Mouse (Mus musculus): Measurements from ENCODE around the gene Clba1. TPM values are rescaled to one million over a fixed set of nuclear protein-coding genes. Genes with fewer than 3 reads are reported as not detected.

Gene Clba1
- total and polyA plus RNA-seq, 3 experiments: 15.2 to 21.4 TPM; not detected in 1

DNA sequence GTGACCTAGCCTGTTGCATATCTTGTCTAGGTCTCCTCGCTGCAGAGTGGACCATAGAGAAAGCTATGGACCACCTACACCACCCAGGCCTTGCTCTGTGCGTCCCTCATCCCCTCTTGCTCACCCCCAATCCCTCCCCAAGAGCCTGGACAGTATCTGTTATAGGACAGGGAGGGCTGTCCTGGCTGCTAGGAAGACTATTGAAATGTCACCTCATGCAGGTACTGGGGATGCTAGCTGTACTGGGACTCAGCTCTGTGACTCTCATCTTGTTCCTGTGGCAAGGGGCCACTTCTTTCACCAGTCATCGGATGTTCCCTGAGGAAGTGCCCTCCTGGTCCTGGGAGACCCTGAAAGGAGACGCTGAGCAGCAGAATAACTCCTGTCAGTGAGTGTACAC is 45.6 kb upstream of the Clba1 start:
- Histone ChIP-seq H3K9ac (ENCODE audit: control insufficient read depth, low read depth, low read length, poor library complexity, severe bottlenecking) (no peak overlapping the region), H3K4me1 (ENCODE audit: control insufficient read depth in 1 of 2, insufficient read depth in 2 of 2, low read length in 2 of 2) (peaks cover 9 to 18% of the 10 kb centered on the region in 2 experiments; a peak in 3 of 4 replicates), H3K9me3 (replicated peaks; ENCODE audit: insufficient read depth, low read length) (no peaks in the 10 kb centered on the region), H3K27me3 (ENCODE audit: control insufficient read depth in 1 of 2, insufficient read depth in 2 of 2, low read length in 2 of 2) (no peaks in the 10 kb centered on the region), H3K4me3 (ENCODE audit: control insufficient read depth in 1 of 2, insufficient read depth in 1 of 2, low read depth in 2 of 2, low read length in 2 of 2) (no peak overlapping the region), H3K79me2 (ENCODE audit: control insufficient read depth, insufficient read depth, low read length, poor library complexity) (no peaks in the 10 kb centered on the region), H3K27ac (ENCODE audit: control insufficient read depth, low read depth, low read length) (no peak overlapping the region), H3K36me3 (ENCODE audit: control insufficient read depth in 1 of 2, insufficient read depth in 2 of 2, low read length in 2 of 2) (peaks cover 0 to 12% of the 10 kb centered on the region in 2 experiments; a peak in 2 of 4 replicates)
- TF ChIP-seq SMC3 (IDR thresholded peaks at IDR 0.05; ENCODE audit: low read depth, low read length) (no peak), CTCF (IDR thresholded peaks at IDR 0.05 in 2 of 3, conservative IDR thresholded peaks at IDR 0.05 in 1 of 3; ENCODE audit: control insufficient read depth in 1 of 3, insufficient read depth in 1 of 3, low read depth in 2 of 3, low read length in 3 of 3, poor library complexity in 1 of 3, severe bottlenecking in 1 of 3) (no peak), EP300 (IDR thresholded peaks at IDR 0.05; ENCODE audit: low read depth in 1 of 2, low read length in 2 of 2) (no peak), POLR2AphosphoS5 (IDR thresholded peaks at IDR 0.05; ENCODE audit: borderline replicate concordance, low read depth, low read length) (no peak), RCOR1 (IDR thresholded peaks at IDR 0.05; ENCODE audit: low read depth, low read length) (no peak), MYB (IDR thresholded peaks at IDR 0.05; ENCODE audit: low read depth, low read length) (no peak), CHD2 (IDR thresholded peaks at IDR 0.05; ENCODE audit: low read length) (no peak), RAD21 (IDR thresholded peaks at IDR 0.05; ENCODE audit: low read depth, low read length) (no peak), ZMIZ1 (IDR thresholded peaks at IDR 0.05; ENCODE audit: low read depth, low read length) (no peak), BHLHE40 (IDR thresholded peaks at IDR 0.05; ENCODE audit: borderline replicate concordance, low read depth, low read length) (no peak), ELF1 (IDR thresholded peaks at IDR 0.05; ENCODE audit: low read depth, low read length) (no peak), GATA1 (IDR thresholded peaks at IDR 0.05; ENCODE audit: low read depth, low read length) (no peak), POLR2A (IDR thresholded peaks at IDR 0.05; ENCODE audit: control insufficient read depth in 1 of 2, insufficient read depth in 1 of 2, low read depth in 1 of 2, low read length in 2 of 2, poor library complexity in 1 of 2) (no peak), HCFC1 (IDR thresholded peaks at IDR 0.05; ENCODE audit: low read depth, low read length) (no peak)
- no peak for DNase-seq (ENCODE audit: low read depth, low spot score)

DNA sequence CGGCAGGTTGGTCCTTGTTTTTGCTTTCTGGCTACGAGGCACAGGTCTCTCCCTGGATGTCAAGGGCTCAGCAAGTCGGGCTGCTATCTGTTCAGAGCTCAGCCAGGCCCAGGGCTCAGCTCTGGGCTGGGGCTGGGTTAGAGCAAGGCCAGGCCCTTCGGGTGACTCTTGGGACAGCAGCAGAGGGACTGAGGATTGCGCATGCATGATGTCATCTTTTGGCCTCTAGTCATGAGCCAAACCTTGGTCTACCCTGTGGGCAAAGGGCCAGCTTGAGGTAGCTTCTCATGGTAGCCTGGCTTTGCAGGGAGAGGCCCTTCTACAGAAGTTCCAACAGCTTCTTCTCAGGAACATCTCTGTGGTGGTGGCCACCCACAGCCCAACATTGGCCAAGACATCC is 44.6 kb upstream of the Clba1 start:
- H3K27me3 ChIP-seq (ENCODE audit: control insufficient read depth in 1 of 2, insufficient read depth in 2 of 2, low read length in 2 of 2): no peaks in the 10 kb centered on the region
- H3K4me3 ChIP-seq (ENCODE audit: control insufficient read depth in 1 of 2, insufficient read depth in 1 of 2, low read depth in 2 of 2, low read length in 2 of 2): no peak overlapping the region
- no peak for DNase-seq (ENCODE audit: low read depth, low spot score)
- H3K9ac ChIP-seq (ENCODE audit: control insufficient read depth, low read depth, low read length, poor library complexity, severe bottlenecking): no peak overlapping the region
- H3K27ac ChIP-seq (ENCODE audit: control insufficient read depth, low read depth, low read length): no peak overlapping the region
- H3K79me2 ChIP-seq (ENCODE audit: control insufficient read depth, insufficient read depth, low read length, poor library complexity): no peaks in the 10 kb centered on the region
- peaks cover 0 to 12% of the 10 kb centered on the region in 2 experiments; a peak in 2 of 4 replicates for H3K36me3 ChIP-seq (ENCODE audit: control insufficient read depth in 1 of 2, insufficient read depth in 2 of 2, low read length in 2 of 2)
- TF ChIP-seq USF1 (IDR thresholded peaks at IDR 0.05; ENCODE audit: low read depth, low read length) (no peak), SIN3A (IDR thresholded peaks at IDR 0.05; ENCODE audit: low read length) (no peak), MXI1 (IDR thresholded peaks at IDR 0.05; ENCODE audit: low read depth, low read length) (no peak), KAT2A (conservative IDR thresholded peaks at IDR 0.05; ENCODE audit: low read depth, low read length) (no peak), GABPA (IDR thresholded peaks at IDR 0.05; ENCODE audit: low read depth, low read length) (no peak), ELF1 (IDR thresholded peaks at IDR 0.05; ENCODE audit: low read depth, low read length) (no peak), ZC3H11A (IDR thresholded peaks at IDR 0.05; ENCODE audit: low read depth, low read length) (no peak), NELFE (IDR thresholded peaks at IDR 0.05; ENCODE audit: low read depth, low read length) (no peak), ZMIZ1 (IDR thresholded peaks at IDR 0.05; ENCODE audit: low read depth, low read length) (no peak), MEF2A (IDR thresholded peaks at IDR 0.05; ENCODE audit: extremely low read depth, insufficient replicate concordance, low read depth, low read length, poor library complexity, severe bottlenecking) (no peak), USF2 (IDR thresholded peaks at IDR 0.05; ENCODE audit: borderline replicate concordance in 1 of 2, insufficient read depth in 1 of 2, low read depth in 1 of 2, low read length in 2 of 2) (no peak), RCOR1 (IDR thresholded peaks at IDR 0.05; ENCODE audit: low read depth, low read length) (no peak), EP300 (IDR thresholded peaks at IDR 0.05; ENCODE audit: low read depth in 1 of 2, low read length in 2 of 2) (no peak)
- H3K4me1 ChIP-seq (ENCODE audit: control insufficient read depth in 1 of 2, insufficient read depth in 2 of 2, low read length in 2 of 2): peaks cover 9 to 18% of the 10 kb centered on the region in 2 experiments; a peak in 3 of 4 replicates
- H3K9me3 ChIP-seq (replicated peaks; ENCODE audit: insufficient read depth, low read length): no peaks in the 10 kb centered on the region

All from MEL (cell line).